Mouse (Mus musculus) intestine, embryonic 16.5 days (tissue): ENCODE data around the gene Odf4. TPM values are rescaled to one million over a fixed set of nuclear protein-coding genes. Genes with fewer than 3 reads are reported as not detected.
A peak's percentile ranks its signal among the peaks of the same experiment; 100 is the strongest.
"Not testable (repeated sequence)": the region's sequence is repeated elsewhere in the genome, so short reads cannot be mapped to it uniquely, and the experiment has no call there.

Experiments used
- ATAC-seq: fragments of 200-750 bp; cut with Nextera tagmentation; 2 replicates; pipeline ENCODE4 v1.8.0; 2017; ENCODE audit warnings: moderate TSS enrichment, moderate library complexity
- H3K27ac ChIP-seq: fragments of 300-500 bp; sonication (generic); 2 replicates; pipeline ENCODE4 v1.5.1; 2014; ENCODE audit warnings: mild to moderate bottlenecking, low read length
- H3K27me3 ChIP-seq: fragments of 300-500 bp; sonication (generic); replicated peaks from 2 replicates; pipeline ENCODE4 v1.6.1; 2014; ENCODE audit warnings: low read length, control low read depth, mixed read lengths; ENCODE audit not compliant: control insufficient read depth, insufficient read depth
- H3K36me3 ChIP-seq: fragments of 300-500 bp; sonication (generic); 2 replicates; pipeline ENCODE4 v1.6.1; 2014; ENCODE audit warnings: low read length, control low read depth; ENCODE audit not compliant: control insufficient read depth, insufficient read depth
- H3K4me1 ChIP-seq: fragments of 300-500 bp; sonication (generic); 2 replicates; pipeline ENCODE4 v1.6.1; 2014; ENCODE audit warnings: low read length, control low read depth, mixed read lengths; ENCODE audit not compliant: control insufficient read depth, insufficient read depth
- H3K4me2 ChIP-seq: fragments of 300-500 bp; sonication (generic); 2 replicates; pipeline ENCODE4 v1.6.1; 2014; ENCODE audit warnings: low read depth, low read length, control low read depth
- H3K4me3 ChIP-seq: fragments of 300-500 bp; sonication (generic); 2 replicates; pipeline ENCODE4 v1.5.1; 2014; ENCODE audit warnings: mild to moderate bottlenecking, low read length
- H3K9ac ChIP-seq: fragments of 300-500 bp; sonication (generic); 2 replicates; pipeline ENCODE4 v1.6.1; 2014; ENCODE audit warnings: low read depth, low read length
- H3K9me3 ChIP-seq: fragments of 300-500 bp; sonication (generic); 2 replicates; pipeline ENCODE4 v1.6.1; 2016; ENCODE audit warnings: low read length, control low read depth; ENCODE audit not compliant: control insufficient read depth
- WGBS: fragments of 180-500 bp; shearing (Covaris S2); extraction: QIAGEN DNeasy Blood & Tissue Kit; methylation state at CpG from one replicate; pipeline ENCODE4 v1.1.7; 2014; 5-methylcytosine and 5-hydroxymethylcytosine counted together
- polyA plus RNA-seq: library from polyadenylated mRNA; unstranded; fragments of >200 nt; fragmentation: Nextera tagmentation; extraction: Ambion mirVana; gene quantifications from 2 replicates; pipeline ENCODE4 v1.2.1, GENCODE M21; 2015

The Odf4 gene
- polyA plus RNA-seq = not detected in 2 replicates

- Histone ChIP-seq H3K9ac (no peak within 1 kb of the TSS), H3K9me3 (no peaks in the 10 kb centered on the region), H3K4me2 (no peak within 1 kb of the TSS), H3K4me3 (no peak within 1 kb of the TSS), H3K27ac (no peak within 1 kb of the TSS), H3K36me3 (no peaks in the 10 kb centered on the region), H3K27me3 (no peaks in the 10 kb centered on the region), H3K4me1 (no peaks in the 10 kb centered on the region)
- 79% methylated on average over 3 of the region's 3 CpGs for WGBS
- ATAC-seq = no peak
These were observed at the start of gene Odf4 for GRCm38 (mm10) chr11:68926981-68927380. TSS of gene Odf4 (minus strand) at chr11:68927081.

GRCm38 (mm10) chr11:68975601-68976000, 48.7 kb upstream of the Odf4 start:
- no peaks in the 10 kb centered on the region for H3K36me3 ChIP-seq
- WGBS = 81% methylated on average over 1 of the region's 1 CpGs
- no peak overlapping the region for H3K4me3 ChIP-seq
- no peak for ATAC-seq
- H3K4me2 ChIP-seq = no peak overlapping the region
- no peak overlapping the region for H3K9ac ChIP-seq
- H3K27me3 ChIP-seq = no peaks in the 10 kb centered on the region
- H3K9me3 ChIP-seq = no peaks in the 10 kb centered on the region
- H3K27ac ChIP-seq = no peak overlapping the region
- peaks cover 11% of the 10 kb centered on the region for H3K4me1 ChIP-seq

- Histone ChIP-seq H3K9ac (0 out of 2 replicates have a peak within 1 kb of the TSS, but pooled peaks have one; percentile 22), H3K4me3 (peak within 1 kb of the TSS; percentile 52), H3K36me3 (no peaks in the 10 kb centered on the region), H3K4me1 (peaks cover 12% of the 10 kb centered on the region), H3K4me2 (peak within 1 kb of the TSS; percentile 64), H3K27ac (no peak within 1 kb of the TSS), H3K9me3 (no peaks in the 10 kb centered on the region), H3K27me3 (no peaks in the 10 kb centered on the region)
- ATAC-seq = no peak
- WGBS = 79% methylated on average over 7 of the region's 7 CpGs
These were observed 48.2 kb upstream of the Odf4 start, which contains the start of gene Rangrf for GRCm38 (mm10) chr11:68975085-68975484. TSS of gene Rangrf (minus strand) at chr11:68975185.

DNA sequence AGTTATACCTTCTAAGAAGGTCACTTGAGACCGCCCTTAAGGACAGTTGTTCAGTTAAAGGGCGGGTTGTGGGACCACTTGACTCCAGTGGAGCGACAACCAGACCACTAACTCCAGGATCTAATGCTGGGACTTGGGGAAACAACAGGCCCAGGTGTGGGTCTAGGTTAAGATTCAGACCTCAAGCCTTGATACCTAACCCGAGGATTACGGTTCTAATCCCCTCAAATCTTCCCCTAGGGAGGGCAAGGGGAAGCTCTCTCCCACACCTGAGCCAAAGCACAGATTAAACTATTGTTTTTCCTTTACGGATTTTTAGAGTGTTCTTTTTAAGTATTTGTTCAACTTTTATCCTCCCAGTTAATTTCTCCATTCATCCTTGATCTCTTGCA, 47.2 kb upstream of the Odf4 start:
- 28% methylated on average over 6 of the region's 6 CpGs for WGBS
- no peaks in the 10 kb centered on the region for H3K36me3 ChIP-seq
- peak overlapping the region; percentile 64 for H3K4me2 ChIP-seq
- H3K4me1 ChIP-seq = peaks cover 13% of the 10 kb centered on the region
- no peaks in the 10 kb centered on the region for H3K27me3 ChIP-seq
- no peaks in the 10 kb centered on the region for H3K9me3 ChIP-seq
- ATAC-seq = no peak
- 0 out of 2 replicates have a peak overlapping the region, but pooled peaks have one; percentile 22 for H3K9ac ChIP-seq
- peak overlapping the region; percentile 52 for H3K4me3 ChIP-seq
- H3K27ac ChIP-seq = no peak overlapping the region

- not testable (repeated sequence) for H3K36me3 ChIP-seq, H3K27me3 ChIP-seq, H3K9me3 ChIP-seq, H3K27ac ChIP-seq
- under 1% methylated on average over 37 of the region's 38 CpGs for WGBS
- Histone ChIP-seq H3K4me3 (peak overlapping the region; percentile 52), H3K4me2 (peak overlapping the region; percentile 64), H3K4me1 (peaks cover 19% of the 10 kb centered on the region), H3K9ac (peak overlapping the region; percentile 64)
- ATAC-seq = peak; percentile 93
These were observed 46.6 kb upstream of the Odf4 start for GRCm38 (mm10) chr11:68973250-68974058.

- no peak overlapping the region for H3K4me2 ChIP-seq
- ATAC-seq = no peak
- no peaks in the 10 kb centered on the region for H3K27me3 ChIP-seq
- no peaks in the 10 kb centered on the region for H3K36me3 ChIP-seq
- H3K4me1 ChIP-seq = peaks cover 26% of the 10 kb centered on the region
- WGBS = 69% methylated on average over 4 of the region's 4 CpGs
- no peak overlapping the region for H3K4me3 ChIP-seq
- no peaks in the 10 kb centered on the region for H3K9me3 ChIP-seq
- H3K9ac ChIP-seq = no peak overlapping the region
- no peak overlapping the region for H3K27ac ChIP-seq
These were observed 43.4 kb upstream of the Odf4 start for GRCm38 (mm10) chr11:68970232-68970631.

DNA sequence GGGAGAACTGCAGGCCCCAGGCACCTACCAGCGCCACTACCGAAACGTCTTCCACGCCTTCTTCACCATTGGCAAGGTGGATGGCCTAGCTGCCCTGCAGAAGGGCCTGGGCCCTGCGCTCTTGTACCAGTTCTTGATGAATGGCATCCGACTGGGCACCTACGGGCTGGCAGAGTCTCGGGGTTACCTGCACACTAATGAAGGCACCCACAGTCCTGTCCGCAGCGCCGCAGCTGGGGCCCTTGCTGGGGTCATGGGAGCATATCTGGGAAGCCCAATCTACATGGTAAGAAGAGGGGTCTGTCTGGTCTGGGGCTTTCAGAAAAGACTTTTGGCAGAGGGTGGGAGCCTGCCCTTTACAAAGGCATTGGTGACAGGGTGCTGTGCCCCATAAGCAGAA, 41.9 kb upstream of the Odf4 start:
- Histone ChIP-seq H3K9ac (peak overlapping the region; percentile 70; the same call in 1 of the 2 replicates), H3K4me1 (peaks cover 24% of the 10 kb centered on the region), H3K4me3 (no peak overlapping the region), H3K4me2 (0 out of 2 replicates have a peak overlapping the region, but pooled peaks have one; percentile 93), H3K36me3 (no peaks in the 10 kb centered on the region), H3K9me3 (no peaks in the 10 kb centered on the region), H3K27me3 (no peaks in the 10 kb centered on the region), H3K27ac (no peak overlapping the region)
- 89% methylated on average over 11 of the region's 11 CpGs for WGBS
- no peak for ATAC-seq

- H3K4me1 ChIP-seq = peaks cover 20% of the 10 kb centered on the region
- peak within 1 kb of the TSS; percentile 62 for H3K4me3 ChIP-seq
- H3K9me3 ChIP-seq = no peaks in the 10 kb centered on the region
- H3K27ac ChIP-seq = no peak within 1 kb of the TSS
- no peaks in the 10 kb centered on the region for H3K36me3 ChIP-seq
- under 1% methylated on average over 50 of the region's 50 CpGs for WGBS
- peak; percentile 98 for ATAC-seq
- H3K4me2 ChIP-seq = peak within 1 kb of the TSS; percentile 93
- H3K9ac ChIP-seq = peak within 1 kb of the TSS; percentile 70
- H3K27me3 ChIP-seq = no peaks in the 10 kb centered on the region
These were observed 40.7 kb upstream of the Odf4 start, which contains the start of gene Slc25a35 for GRCm38 (mm10) chr11:68967337-68968282. TSS of gene Slc25a35 (plus strand) at chr11:68968131.

DNA sequence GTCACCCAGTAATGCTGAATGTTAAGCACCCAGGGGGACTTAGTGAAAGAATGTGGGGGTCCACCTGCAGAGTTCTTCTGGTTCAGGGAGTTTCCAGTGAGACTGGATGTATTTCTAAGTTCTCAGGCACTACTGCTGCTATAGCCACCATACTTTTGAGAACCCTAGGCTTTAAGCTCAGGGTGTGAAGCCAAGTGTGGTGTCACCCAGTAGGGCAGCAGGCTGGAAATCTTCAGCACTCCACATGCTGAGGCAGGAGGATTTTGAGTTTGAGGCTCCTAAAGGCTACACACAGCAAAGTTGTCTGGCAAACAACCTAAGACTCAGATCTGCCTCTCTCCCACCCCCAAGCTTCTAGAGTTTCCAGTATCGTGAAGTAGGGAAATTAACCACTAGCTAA, 39.7 kb upstream of the Odf4 start:
- no peak for ATAC-seq
- Histone ChIP-seq H3K27ac (no peak overlapping the region), H3K36me3 (no peaks in the 10 kb centered on the region), H3K4me1 (peaks cover 18% of the 10 kb centered on the region), H3K4me2 (no peak overlapping the region), H3K9ac (no peak overlapping the region), H3K4me3 (no peak overlapping the region), H3K27me3 (no peaks in the 10 kb centered on the region), H3K9me3 (no peaks in the 10 kb centered on the region)
- WGBS = 59% methylated on average over 1 of the region's 1 CpGs
